Mouse (Mus musculus) B cell, adult 2 months (primary cell): ENCODE results near the gene Rex1bd.

Experiments used
- DNase-seq, 2 experiments: peaks; one replicate each; pipeline ENCODE4 v3.0.0; 2022

Rex1bd gene

DNA sequence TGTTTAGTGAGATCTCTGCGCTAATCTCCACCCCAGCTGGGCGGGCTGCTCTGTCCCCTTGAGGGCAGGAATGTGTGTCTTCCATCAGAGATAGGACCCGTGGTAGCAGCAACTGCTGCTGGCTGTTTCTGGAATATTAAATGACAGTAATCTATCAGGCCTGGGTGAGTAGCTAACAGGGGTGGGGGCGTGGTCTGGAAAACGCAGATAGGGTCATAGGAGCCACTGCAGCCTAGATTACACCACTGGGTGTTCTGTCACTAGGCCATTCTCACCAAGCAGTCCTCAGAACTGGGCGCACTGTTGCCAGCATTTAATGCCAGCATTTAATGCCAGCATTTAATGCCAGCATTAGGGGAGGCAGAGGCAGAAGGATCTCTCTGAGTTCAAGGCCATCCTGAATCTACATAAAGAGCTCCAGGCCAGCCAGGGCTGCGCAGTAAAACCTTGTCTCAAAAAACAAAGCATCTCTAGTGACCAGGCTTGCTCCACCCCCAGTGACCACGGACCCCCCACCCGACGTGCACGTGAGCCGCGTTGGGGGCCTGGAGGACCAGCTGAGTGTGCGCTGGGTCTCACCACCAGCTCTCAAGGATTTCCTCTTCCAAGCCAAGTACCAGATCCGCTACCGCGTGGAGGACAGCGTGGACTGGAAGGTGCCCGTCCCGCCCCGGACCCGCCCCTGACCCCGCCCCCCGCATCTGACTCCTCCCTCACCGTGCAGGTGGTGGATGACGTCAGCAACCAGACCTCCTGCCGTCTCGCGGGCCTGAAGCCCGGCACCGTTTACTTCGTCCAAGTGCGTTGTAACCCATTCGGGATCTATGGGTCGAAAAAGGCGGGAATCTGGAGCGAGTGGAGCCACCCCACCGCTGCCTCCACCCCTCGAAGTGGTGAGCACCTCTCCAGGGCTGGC, 5.9 kb downstream of the Rex1bd start:
- DNase-seq: peak; percentile 70 to 74

DNA sequence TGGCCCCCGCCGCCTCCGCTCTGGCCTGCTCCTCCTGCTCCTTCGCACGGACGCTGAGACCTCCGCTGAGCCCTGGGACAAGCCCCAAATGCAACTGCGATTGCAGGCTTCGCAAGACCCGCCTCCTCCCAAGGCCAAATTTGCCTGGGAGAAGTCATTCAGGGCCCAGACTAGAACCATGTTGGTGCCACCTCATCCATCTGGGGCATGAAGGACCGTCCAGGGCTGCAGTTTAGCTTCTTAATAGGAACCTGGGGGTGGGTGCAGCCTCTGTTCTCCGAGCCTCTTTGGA, 10.8 kb downstream of the Rex1bd start:
- DNase-seq: no peak

DNA sequence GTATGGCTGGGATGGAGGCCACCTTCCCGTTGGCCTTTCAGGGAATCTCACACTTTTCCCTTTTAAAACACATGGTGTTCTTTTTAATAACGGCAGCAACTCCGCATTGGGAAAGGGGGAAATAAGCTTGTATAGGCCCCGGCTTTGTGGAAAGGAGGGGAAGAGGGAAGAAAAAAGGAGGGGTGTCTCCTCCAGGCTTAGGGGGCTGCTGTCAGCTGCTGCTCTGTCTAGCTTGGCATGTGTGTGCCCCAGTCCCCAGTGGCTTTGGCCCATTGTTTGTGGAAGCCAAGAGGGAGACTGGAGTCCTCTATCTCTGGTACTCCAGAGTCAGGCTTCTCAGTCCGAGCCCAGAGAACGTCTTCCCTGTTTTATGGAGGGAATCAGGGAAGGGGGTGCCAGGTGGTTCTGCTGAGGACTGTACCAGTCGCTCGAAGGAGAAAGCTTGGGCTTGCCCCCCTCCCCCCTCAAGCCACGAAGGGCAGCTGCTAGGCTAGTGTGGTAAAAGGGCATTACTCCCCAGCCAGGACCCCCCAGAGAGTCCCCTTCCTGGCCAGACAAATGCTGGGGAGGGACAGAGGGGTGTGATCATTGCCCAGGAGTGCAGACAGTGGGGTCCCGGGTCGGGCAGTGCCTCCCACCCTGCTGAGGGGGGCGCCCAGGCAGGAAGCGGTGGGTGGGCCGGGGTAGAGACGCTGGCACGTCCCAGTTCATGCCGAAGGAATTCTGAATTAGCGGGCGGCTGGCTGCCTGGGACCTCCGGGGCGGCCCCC, 11.4 kb downstream of the Rex1bd start:
- no peak for DNase-seq

DNA sequence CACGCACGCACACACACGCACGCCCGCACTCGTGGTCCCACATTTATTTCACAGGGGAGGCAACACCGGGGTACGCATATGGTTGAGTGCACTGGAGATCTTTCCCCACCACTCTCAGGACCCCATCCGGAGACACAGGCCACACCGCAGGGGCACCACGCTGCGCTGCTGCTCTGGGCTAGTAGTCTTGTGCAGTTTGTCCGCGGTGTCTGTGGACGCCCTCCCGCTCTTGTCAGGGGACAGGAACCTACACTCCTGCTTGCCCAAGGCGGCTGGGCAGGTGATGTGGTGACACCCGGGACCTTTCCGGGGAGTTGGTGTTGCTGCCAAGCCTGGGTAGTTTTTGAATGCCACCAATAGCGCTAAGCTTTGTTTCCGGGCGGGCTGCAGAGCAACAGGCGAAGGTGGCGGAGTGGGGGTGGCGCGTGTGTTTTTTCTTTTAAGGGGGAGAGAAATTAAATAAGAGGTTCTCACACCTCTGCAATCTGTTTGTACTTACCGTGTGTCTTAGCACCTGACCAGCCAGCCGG, 12.1 kb downstream of the Rex1bd start:
- DNase-seq: peak; percentile 53 to 60

DNA sequence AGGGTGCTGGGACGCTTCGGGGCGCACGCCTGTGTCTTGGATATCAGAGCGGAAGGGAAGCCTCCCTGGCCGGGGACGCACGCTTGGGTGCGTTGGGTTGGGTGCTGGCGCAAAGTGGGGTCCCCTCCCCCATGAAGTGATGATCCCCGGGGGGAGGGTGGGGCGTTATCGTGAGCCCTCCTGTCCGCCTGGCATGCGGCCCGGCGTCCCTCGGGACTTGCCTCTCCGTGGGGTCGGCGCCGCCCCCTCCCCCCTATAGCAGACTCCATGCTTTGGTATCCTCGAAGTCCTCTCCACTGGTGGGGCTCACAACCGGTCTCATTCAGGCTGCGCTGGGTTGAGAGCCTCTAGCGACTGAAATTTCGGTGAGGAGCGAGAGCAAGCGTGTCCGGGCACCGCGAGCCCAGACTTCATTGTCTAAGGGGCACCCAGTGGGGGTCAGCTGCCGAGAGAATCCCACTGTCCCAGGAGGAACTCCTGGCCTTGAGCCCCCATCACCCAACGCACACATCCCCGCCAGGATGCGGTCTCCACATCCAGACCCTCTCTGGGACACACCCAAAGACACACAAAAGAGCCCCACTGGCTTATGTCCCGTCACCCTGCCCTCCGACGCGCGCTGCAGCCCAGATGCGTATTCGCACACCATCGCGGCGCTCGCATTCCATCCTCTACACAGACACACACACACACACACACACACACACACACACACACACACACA, 12.7 kb downstream of the Rex1bd start:
- no peak for DNase-seq

DNA sequence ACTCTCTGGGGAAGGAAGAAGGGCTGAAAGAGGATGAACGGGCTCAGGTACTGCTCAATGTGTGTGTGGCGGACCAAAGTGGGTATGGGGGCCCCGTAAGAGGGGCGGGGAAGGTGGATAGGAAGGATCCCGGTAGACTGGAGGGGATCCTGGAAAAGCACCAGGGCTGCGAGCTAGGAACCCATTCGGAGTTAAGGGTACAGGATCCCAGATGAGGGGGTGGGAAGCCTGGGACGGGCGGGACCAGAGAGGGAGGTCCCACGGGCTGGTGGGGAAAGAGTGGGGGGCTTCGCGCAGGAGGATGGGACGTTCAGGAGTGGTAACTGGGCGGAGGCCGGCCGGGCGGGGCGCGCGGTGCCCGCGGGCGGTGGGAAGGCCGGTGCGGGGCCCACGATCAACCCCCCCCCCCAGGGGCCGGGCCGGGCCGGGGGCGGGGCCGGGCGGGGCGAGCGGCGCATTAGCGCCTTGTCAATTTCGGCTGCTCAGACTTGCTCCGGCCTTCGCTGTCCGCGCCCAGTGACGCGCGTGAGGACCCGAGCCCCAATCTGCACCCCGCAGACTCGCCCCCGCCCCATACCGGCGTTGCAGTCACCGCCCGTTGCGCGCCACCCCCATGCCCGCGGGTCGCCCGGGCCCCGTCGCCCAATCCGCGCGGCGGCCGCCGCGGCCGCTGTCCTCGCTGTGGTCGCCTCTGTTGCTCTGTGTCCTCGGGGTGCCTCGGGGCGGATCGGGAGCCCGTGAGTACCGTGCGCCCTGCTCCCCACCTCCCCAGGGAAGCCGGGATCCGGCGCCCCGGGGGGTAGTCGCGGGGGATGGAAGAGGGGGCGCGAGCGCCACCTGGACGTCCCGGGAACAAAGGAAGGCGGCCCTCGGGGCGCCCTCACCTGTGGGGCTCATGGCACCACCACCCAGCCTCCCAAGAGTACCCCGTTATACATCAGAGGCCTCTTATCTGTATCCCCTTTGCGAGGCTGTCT, 13.6 kb downstream of the Rex1bd start, which contains the start of gene Crlf1:
Crlf1 (plus strand) TSS at position 495 of the 977 bp plus-strand sequence.
- no peak for DNase-seq

DNA sequence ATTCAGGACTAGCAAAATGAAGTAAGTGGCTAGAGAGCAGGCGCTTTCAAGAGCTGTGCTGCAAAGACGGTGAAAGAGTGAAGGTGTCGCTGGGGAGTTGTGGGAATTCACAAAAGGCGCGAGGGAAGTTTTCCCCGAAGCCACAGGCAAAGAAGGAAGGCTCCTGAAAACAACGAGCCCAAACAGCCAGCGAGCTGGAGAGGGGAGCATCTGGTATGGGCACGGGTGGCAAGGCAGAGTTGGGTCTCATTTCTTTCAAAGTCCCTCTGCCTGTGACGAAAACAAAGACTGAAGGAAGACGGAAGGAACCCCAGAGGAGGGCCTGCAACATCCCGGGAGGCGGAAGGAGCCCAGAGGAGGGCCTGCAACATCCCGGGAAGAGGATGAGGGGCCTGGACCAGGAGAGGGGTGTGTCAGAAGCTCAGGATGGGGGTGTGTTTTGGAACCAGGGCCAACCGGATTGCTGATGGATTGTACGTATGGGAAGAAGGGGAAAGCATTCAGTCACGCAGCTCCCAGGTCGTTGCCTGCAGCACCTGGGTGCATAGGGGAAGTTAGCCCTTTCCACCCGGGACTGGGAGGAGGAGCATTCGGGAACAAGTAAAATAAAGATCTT, 15.6 kb downstream of the Rex1bd start:
- no peak for DNase-seq

DNA sequence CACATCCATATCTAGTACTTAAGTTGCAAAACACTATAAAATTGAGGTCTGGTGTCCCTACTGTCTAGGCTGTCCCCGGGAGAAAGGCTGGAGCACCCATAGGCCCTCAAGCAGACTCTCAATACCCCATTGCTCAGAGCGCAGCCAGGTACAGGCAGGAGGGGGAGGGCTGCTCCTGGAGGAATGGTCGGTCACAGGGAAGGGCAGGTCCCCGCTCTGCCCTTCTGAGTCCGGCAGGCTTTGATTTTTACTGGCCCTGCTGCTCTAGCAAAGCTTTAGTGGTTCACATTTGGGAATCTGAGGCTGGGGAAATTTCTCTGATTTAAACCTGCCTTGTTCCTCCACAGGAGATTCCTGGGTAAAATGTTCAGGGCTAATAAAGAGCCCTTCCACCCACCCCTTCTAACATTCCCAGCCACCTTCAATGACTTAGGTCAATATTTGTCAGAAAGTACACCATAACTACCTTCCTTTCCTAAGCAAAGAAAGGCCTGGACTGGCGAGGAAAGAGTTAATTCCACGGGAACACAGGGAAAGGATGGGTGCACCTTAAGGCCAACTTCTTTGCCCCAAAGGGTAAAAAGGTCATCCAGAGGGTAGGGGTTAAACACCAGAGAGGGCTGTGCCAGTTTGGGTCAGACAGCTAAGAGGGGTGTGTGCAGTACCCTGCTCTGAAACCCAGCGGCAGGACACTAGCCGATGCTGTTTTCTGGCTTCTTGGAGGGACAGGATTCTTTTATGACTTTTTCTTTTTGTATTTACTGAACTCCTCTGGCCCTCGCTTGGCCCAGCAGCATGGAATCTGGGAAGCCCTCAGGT, 16.3 kb downstream of the Rex1bd start:
- DNase-seq: no peak

DNA sequence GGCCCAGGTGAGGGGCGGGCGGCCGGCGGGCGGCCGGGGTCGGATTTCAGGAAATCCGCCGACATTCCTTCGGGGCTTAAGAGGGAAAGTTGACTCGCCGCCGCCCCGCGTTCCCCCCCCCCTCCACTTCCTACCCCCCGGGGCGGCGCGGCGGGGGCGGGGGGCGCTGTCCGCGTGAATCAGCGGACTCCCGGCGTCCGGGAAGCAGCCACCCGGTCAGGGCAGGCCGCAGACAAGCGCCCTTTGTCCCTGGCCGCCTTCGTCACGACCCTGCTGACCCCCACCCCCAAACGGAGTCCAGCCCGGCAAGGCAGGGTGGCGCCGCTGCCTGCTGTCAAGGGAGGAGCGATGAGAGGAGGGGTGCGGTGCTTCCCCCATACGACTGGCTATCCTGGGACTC, 17.0 kb downstream of the Rex1bd start:
- no peak for DNase-seq

DNA sequence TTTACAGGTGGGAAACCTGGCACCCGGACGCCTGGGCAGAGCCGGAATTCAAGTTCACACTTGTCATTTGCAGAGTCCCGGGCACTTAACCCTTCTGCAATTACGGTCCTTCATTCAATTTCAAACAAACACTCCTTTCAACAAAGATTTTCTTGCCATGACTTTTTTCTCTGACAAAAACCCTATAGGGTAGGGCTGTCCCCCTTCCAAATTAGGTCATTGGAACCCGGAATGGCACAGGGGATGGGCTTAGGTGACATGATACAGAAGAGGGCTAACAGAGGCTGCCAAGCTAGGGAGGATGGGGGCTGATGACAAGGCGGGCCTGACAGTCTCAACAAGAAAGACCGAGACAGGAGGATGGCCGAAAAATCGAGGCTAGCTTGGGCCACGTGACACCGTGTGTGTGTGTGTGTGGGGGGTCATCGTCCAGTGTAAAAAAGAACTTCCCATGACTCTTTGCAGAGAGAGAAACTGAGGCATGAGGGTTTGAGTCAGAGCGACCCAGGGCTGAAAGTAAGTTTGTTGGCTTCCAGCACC, 17.6 kb downstream of the Rex1bd start:
- no peak for DNase-seq

DNA sequence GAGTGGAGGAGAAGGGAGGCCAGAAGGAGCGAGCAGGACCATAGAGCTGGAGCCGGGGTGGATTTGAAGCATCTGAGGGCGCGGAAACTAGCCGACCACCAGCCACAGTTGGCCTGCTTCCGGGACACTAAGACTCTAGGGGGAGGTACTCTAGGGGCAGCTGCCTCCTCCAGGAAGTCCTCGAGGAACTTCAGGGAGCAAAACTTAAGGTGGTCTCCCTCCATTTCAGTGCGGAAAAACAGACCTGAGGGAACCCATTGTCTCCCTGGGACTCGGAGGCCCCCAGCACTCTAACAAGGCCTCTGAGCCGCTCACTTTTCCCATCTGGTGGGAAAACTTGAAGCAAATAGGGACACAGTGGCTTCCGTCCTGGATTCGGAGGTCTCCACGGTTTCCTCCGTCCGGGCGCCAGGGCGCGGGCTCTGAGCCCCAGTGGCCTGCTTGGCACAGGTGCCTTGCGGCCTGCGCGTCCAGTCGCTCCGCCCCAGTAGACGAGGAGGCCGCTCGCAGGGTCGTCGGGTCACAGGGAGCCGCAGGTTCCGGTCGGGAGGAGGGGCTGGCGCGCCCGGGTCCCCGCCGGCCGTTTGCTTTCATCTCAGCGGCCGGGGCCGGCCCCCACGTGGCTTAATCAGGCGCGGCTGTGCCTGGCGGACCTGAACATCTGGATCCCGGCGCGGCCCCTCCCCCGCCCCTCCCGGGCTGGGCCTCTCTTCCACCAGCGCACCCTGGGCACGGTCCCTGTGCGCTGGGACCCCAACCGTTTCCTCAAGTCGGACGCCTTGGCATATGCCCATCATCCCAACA, 18.4 kb downstream of the Rex1bd start:
- DNase-seq: no peak

DNA sequence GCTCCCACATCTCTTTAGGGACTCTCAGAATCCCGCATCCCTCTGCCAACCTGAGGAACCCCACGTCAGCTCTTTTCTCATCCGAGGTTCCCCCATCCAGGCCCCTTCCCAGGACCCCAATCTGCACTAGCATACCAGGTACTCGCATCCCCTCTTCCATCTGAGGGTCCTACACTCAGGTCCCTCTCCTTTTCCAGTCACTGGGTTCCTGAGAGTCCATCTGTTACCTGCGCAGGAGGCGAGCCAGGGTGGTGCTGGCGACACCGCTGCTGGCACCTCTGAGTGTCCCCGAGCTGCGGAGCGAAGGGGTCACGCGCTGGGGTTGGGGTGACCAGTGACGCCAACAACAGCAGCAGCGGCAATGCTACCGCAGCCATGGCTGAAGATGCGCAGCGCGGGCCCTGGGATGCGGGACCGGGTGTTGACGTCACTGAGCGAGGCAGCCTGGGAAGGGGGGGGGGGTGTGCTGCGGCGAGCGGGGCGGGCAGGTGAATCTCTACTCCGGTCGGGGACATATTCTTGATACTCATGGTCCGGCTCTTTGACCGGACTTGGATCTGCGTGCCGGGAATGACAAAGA, 19.5 kb downstream of the Rex1bd start, which contains the start of gene Tmem59l:
Tmem59l (minus strand) TSS at position 418 of the 580 bp plus-strand sequence.
- DNase-seq: no peak

DNA sequence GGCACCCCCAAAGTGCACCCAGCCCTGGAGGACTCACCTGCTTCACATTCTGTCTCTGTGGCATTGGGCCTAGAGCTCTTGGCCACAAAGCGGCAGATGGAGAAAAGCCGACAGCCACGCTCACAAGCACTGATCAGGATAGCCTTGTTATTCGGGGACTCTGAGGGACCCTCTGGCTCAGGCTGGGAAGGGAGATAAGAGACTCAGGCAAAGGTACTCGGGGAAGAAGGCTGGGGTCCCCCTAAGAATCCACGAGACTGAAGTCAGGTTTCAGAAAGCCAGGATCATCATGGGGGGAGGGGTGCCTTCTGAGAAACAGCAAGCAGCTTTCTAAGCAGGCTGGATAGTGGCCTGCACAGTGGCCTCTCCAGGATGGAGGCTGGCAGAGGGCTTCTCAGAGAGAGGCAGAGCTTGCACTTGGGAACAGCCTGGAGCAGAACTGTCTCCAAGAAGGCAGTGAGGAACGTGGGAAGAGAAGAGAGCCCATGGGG, 20.3 kb downstream of the Rex1bd start:
- DNase-seq: no peak

DNA sequence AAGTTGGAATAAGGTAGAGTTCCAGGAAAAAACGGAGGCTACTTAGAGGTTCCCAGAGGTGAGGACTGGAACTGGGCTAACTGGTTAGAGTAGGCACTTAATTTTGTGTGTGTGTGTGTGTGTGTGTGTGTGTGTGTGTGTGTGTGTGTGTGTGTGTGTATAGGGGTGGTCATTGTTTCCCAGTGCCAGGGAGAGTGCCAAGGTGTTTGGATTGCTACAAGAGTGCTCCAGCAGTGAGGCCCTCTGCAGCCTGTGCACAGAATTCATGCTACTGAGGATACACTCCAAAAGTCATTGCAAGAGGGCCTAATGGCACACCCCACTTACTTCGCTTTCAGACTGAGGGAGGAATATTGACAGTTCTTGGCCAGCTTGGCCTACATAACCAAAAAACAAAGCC, 23.6 kb downstream of the Rex1bd start:
- DNase-seq: no peak

DNA sequence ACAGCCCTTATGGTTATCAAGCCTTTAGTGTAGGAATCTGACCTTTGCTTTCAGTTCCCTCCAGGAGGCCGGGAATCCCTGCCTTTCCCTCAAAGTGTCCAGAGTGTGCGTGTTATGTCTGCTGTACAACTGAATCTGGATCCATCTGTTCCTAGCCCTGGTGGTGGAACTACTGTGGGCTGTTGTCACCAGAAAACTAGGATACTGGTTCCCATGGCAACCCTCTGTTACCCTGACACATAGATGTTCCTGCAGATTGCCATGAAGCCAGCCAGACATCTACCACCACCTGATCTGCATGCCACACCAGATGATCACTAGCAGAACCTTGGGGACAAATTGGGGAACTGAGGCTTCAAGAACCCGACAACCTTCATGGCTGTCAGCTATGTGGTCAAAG, 24.6 kb downstream of the Rex1bd start:
- no peak for DNase-seq

DNA sequence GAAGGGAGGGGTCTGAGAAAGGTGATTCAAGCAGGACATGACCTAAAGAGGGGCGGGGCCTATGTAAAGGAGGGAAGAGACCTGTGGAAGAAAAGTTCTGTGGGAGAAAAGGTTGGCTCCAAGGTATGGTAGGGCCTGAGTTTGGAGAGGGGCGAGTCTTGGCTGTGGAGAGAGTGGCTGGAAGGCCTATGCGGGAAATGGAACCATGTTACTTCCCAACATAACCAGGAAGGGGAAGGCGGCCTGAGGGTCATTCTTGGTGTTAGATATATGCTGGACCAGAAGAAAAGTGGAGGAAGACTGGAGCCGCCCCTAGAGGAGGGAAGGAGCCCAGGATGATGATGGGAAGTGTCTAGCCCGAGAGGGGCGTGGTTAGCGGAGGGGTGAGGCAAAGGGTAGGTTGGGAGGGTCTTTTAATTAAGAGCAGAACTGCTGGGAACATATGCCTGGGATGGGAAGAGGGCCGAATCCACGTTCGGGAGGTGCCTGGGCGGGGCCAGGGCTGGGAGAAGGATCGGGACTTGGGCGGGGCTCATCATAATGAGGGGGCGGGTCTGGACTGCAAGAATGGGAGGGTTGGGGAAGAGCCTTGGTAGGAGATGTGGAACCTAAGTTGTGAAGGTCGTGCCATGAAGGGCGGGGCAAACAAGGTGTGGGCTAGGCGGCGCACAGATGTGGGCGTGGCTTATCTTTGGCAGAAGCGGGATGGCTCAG, 29.1 kb downstream of the Rex1bd start:
- DNase-seq: peak in 1 of 2 experiments; percentile 15

DNA sequence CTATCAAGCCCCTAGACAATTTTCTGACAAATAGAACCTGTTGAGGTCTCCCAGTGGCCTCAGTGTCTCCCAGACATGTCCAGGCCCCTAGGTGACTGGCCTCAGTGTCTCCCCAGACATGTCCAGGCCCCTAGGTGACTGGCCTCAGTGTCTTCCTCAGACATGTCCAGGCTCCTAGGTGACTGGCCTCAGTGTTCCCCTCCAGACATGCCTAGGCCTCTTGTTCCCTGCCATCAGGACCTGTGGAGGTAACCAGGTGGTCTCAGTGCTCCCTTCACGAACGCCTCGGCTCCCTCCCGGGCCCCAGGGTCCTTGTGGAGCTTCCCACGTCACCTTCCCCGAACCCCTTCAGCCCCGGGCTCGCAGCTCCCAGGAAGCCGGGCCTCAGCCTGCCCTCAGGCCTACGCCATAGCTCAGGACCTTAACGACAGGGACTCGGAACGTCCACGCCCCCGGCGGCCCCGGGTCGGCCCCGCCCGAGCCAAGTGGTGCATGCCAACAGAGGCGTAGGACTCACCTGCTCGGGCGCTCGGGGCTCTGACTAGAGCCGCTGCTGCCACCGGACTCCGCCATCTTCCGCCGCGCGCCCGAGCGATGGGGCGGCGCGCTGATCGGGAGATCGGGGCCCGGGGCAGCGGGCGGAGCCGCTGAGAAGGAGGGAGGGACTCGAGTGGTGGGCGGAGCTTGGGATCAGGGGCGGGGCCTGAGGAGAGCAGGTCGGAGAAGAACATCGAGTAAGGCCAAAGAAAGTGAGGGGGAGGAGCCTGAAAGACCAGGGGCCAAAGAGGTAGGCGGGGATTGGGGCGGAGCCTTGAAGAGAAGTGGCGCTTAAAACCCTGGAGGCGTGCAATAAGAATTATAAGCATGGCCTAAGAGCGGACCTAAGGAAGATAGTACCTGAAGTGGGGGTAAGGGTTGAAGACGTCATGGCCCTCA, 30.0 kb downstream of the Rex1bd start, which contains the start of gene Klhl26:
Klhl26 (minus strand) TSS at position 636 of the 936 bp plus-strand sequence.
- DNase-seq: peak; percentile 99
